Mouse (Mus musculus) intestine, embryonic 16.5 days (tissue): ENCODE results near the gene Mettl1. TPM values are rescaled to one million over a fixed set of nuclear protein-coding genes. Genes with fewer than 3 reads are reported as not detected.
"Not testable (repeated sequence)": the region's sequence is repeated elsewhere in the genome, so short reads cannot be mapped to it uniquely, and the experiment has no call there.

Source experiments
- ATAC-seq: fragments of 200-750 bp; cut with Nextera tagmentation; 2 replicates; pipeline ENCODE4 v1.8.0; 2017; ENCODE audit warnings: moderate TSS enrichment, moderate library complexity
- H3K27ac ChIP-seq: fragments of 300-500 bp; sonication (generic); 2 replicates; pipeline ENCODE4 v1.5.1; 2014; ENCODE audit warnings: mild to moderate bottlenecking, low read length
- H3K27me3 ChIP-seq: fragments of 300-500 bp; sonication (generic); replicated peaks from 2 replicates; pipeline ENCODE4 v1.6.1; 2014; ENCODE audit warnings: low read length, control low read depth, mixed read lengths; ENCODE audit not compliant: control insufficient read depth, insufficient read depth
- H3K36me3 ChIP-seq: fragments of 300-500 bp; sonication (generic); 2 replicates; pipeline ENCODE4 v1.6.1; 2014; ENCODE audit warnings: low read length, control low read depth; ENCODE audit not compliant: control insufficient read depth, insufficient read depth
- H3K4me1 ChIP-seq: fragments of 300-500 bp; sonication (generic); 2 replicates; pipeline ENCODE4 v1.6.1; 2014; ENCODE audit warnings: low read length, control low read depth, mixed read lengths; ENCODE audit not compliant: control insufficient read depth, insufficient read depth
- H3K4me2 ChIP-seq: fragments of 300-500 bp; sonication (generic); 2 replicates; pipeline ENCODE4 v1.6.1; 2014; ENCODE audit warnings: low read depth, low read length, control low read depth
- H3K4me3 ChIP-seq: fragments of 300-500 bp; sonication (generic); 2 replicates; pipeline ENCODE4 v1.5.1; 2014; ENCODE audit warnings: mild to moderate bottlenecking, low read length
- H3K9ac ChIP-seq: fragments of 300-500 bp; sonication (generic); 2 replicates; pipeline ENCODE4 v1.6.1; 2014; ENCODE audit warnings: low read depth, low read length
- H3K9me3 ChIP-seq: fragments of 300-500 bp; sonication (generic); 2 replicates; pipeline ENCODE4 v1.6.1; 2016; ENCODE audit warnings: low read length, control low read depth; ENCODE audit not compliant: control insufficient read depth
- WGBS: fragments of 180-500 bp; shearing (Covaris S2); extraction: QIAGEN DNeasy Blood & Tissue Kit; methylation state at CpG from one replicate; pipeline ENCODE4 v1.1.7; 2014; 5-methylcytosine and 5-hydroxymethylcytosine counted together
- polyA plus RNA-seq: library from polyadenylated mRNA; unstranded; fragments of >200 nt; fragmentation: Nextera tagmentation; extraction: Ambion mirVana; gene quantifications from 2 replicates; pipeline ENCODE4 v1.2.1, GENCODE M21; 2015

Gene Mettl1
- polyA plus RNA-seq, 1 experiment from 2014 or later: 48.3 TPM

DNA sequence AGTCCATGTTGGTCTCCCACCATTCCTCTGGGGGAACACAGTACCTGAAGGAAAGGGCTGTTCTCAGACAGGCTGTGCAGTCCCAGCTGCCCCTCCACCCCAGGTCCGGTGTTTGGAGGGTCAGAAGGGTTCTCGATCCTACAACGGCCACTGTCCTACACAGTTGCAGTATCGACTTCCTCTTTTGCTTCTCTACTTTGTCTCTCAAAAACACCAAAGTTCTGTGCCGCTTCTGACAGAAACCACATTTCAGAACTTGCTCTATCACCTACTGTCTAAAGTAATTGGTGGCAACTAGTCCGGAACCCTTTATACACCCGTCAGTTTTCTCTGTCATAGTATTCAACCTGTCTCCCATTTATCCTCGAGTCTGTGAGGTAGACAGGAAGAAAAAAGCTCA lies 14.2 kb downstream of the Mettl1 start:
- Histone ChIP-seq H3K27me3 (peaks cover 12% of the 10 kb centered on the region), H3K27ac (no peak overlapping the region), H3K9me3 (no peaks in the 10 kb centered on the region), H3K9ac (no peak overlapping the region), H3K4me2 (no peak overlapping the region), H3K4me3 (no peak overlapping the region), H3K4me1 (peaks cover 13% of the 10 kb centered on the region), H3K36me3 (no peaks in the 10 kb centered on the region)
- 89% methylated on average over 8 of the region's 8 CpGs for WGBS
- ATAC-seq: no peak

DNA sequence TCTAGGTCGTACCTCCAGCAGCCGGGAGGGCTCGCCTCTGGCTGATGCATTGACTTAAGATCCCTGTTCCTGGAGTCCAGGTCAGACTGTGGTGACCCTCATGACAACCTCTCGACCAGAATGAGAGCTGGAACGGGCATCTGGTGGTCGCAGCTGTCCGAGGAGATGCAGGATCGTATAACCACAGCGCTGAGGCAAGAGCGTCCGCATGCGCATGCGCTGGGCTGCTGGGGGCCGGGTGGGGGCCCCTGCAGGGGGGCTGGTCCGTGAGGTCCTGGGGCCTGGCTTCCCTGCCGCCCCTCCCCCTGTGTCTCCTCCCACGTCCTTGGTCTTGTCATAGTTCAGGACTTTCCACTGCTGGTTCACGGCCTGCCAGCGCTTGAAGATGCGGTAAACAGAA lies 15.3 kb downstream of the Mettl1 start:
- ATAC-seq: no peak
- no peak overlapping the region for H3K4me2 ChIP-seq
- no peak overlapping the region for H3K4me3 ChIP-seq
- H3K9ac ChIP-seq: no peak overlapping the region
- H3K4me1 ChIP-seq: peaks cover 16% of the 10 kb centered on the region
- H3K36me3 ChIP-seq: no peaks in the 10 kb centered on the region
- H3K27me3 ChIP-seq: peaks cover 4% of the 10 kb centered on the region
- no peak overlapping the region for H3K27ac ChIP-seq
- no peaks in the 10 kb centered on the region for H3K9me3 ChIP-seq
- WGBS: 84% methylated on average over 20 of the region's 20 CpGs

DNA sequence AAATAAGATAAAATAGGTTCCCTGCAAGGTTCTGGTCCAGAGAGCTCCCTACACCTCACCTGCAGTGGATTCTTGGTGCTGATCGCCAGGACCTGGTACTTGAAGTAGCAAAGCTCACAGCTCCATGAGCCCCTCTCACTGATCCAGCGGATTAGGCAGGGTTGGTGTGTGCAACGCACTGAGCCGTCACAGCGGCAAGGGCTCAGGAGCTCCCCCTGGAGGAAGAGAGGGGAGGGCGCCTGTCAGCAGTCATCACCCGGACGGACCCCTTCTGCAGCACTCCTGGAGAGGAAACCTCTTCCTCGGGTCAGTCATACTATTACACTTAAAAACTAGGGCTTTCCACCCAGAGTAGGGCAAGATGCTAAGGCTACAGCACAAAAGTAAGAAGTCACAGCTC lies 16.9 kb downstream of the Mettl1 start:
- no peak overlapping the region for H3K27ac ChIP-seq
- H3K9me3 ChIP-seq: no peaks in the 10 kb centered on the region
- WGBS: 1% methylated on average over 9 of the region's 9 CpGs
- H3K36me3 ChIP-seq: no peaks in the 10 kb centered on the region
- H3K27me3 ChIP-seq: no peaks in the 10 kb centered on the region
- 0 out of 2 replicates have a peak overlapping the region, but pooled peaks have one; percentile 84 for H3K9ac ChIP-seq
- peak; percentile 26; the same call in 1 of the 2 replicates for ATAC-seq
- H3K4me1 ChIP-seq: peaks cover 16% of the 10 kb centered on the region
- H3K4me3 ChIP-seq: peak overlapping the region; percentile 87
- H3K4me2 ChIP-seq: peak overlapping the region; percentile 95

DNA sequence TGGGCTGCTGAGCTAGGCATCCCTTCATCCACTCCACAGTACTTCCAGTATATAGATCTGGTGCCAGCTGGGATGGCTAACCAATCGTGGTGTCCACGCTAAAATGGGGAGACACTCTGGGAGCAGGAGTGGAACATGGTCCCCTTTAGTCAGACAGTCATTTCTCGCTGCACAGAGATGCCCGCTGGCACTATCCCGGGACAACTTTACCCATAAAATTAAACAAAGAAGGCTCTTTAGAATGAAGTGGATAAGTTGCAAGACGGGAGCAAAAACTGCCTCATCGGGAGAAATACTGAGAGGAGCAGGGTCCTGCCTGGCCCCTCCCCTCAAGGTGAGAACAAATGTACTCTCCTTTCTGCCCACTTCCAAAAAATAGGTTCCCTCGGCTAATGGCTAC lies 17.5 kb downstream of the Mettl1 start:
- no peaks in the 10 kb centered on the region for H3K27me3 ChIP-seq
- H3K4me2 ChIP-seq: peak overlapping the region; percentile 95
- no peak for ATAC-seq
- H3K9ac ChIP-seq: peak overlapping the region; percentile 84; the same call in 1 of the 2 replicates
- H3K4me1 ChIP-seq: peaks cover 16% of the 10 kb centered on the region
- H3K36me3 ChIP-seq: no peaks in the 10 kb centered on the region
- H3K9me3 ChIP-seq: no peaks in the 10 kb centered on the region
- no peak overlapping the region for H3K27ac ChIP-seq
- peak overlapping the region; percentile 87 for H3K4me3 ChIP-seq
- 9% methylated on average over 8 of the region's 8 CpGs for WGBS

DNA sequence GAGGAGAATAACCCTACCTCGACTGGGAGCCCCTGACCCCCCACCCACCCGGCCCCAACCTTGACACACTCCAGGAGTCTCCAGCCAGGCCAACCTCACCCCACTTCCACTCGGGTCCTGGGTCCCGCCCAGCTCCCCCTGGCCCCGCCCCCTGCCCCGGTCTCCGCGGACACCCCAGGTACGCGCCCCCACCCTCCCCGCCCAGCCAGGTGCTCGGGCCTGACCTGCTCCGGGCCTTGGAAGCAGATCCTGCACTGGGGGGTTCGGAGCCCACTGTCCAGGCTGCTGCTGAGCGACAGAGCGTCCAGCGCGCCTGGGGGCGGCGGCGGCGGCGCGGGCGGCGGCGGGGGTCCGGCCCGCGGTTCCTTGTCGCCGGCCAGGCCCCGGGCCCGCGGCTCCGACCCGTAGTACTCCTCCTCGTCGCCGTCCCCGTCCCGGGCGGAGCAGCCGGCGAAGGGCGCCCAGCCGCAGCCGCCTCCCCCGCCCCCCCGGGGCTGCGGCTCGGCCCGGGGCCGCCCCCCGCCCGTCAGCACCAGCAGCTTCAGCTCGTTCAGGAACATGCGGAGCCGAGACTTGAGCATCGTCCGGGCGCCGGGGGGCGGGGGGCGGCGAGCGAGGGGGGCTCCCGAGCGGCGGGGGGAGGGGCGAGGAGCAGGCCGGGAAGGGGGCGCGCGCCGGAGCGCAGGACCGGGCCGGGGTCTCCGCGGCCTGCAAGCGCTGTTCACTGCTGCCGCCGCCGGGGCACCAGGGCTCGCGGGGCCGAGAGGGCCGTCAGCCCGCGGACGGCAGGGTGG lies 18.2 kb downstream of the Mettl1 start:
- Histone ChIP-seq H3K4me2 (peak overlapping the region; percentile 95), H3K4me1 (peaks cover 16% of the 10 kb centered on the region), H3K9me3 (no peaks in the 10 kb centered on the region), H3K4me3 (peak overlapping the region; percentile 87), H3K9ac (peak overlapping the region; percentile 84), H3K27ac (no peak overlapping the region; the same call in 1 of the 2 replicates), H3K36me3 (no peaks in the 10 kb centered on the region), H3K27me3 (no peaks in the 10 kb centered on the region)
- no peak for ATAC-seq
- WGBS: under 1% methylated on average over 60 of the region's 92 CpGs

DNA sequence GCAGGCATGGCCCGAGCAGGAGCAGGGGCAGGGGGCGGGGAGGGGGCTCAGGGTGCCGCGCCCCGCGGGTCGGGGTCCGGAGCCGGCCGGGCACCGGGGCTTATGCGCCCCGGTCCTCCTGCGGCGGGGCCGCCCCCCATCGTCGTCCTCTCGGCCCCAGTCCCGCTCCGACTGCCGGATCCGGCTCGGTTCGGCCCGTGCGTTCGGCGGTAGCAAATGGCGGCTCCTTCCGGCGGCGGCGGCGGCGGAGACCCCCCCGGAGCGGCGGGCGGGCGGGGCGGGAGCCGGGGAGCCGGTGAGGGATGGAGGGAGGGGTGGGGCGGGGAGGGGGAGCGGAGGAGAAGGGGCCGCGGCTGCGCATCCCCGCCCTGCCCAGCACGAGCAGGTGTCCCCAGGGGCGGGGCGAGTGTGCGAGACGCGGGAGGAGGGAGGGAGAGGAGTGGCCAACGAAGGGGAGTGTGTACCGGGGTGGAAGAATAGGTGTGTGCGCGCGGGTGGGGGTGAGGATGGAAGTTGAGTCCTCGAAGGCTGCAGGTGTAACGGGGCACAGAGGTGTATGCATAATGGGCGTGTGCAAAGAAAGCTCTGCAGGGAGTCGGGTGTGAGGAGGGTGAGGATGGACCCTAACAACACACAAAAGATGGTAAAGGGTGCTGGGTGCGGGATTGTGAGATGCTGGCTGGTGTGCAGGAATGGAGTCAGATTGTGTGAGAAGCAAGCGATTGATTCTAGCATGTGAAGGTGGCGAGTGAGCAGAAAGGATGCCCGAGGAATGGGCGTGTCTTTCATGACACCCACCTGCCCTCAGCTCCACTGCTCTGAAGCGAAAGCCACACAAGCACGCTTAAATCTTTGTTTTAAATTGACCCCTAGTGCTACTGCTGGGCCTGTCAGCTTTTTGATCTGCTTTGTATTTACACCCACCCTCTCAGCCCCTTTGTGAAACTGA lies 19.0 kb downstream of the Mettl1 start, which contains the start of gene March9:
Gene March9, minus strand, starts transcription at position 217 of the 949 bp plus-strand sequence.
- H3K27me3 ChIP-seq: no peaks in the 10 kb centered on the region
- H3K4me3 ChIP-seq: peak within 1 kb of the TSS; percentile 87
- peak within 1 kb of the TSS; percentile 84 for H3K9ac ChIP-seq
- H3K4me2 ChIP-seq: peak within 1 kb of the TSS; percentile 95
- no peaks in the 10 kb centered on the region for H3K9me3 ChIP-seq
- no peak within 1 kb of the TSS; the same call in 1 of the 2 replicates for H3K27ac ChIP-seq
- ATAC-seq: peak; percentile 45
- H3K4me1 ChIP-seq: peaks cover 24% of the 10 kb centered on the region
- WGBS: under 1% methylated on average over 55 of the region's 72 CpGs
- H3K36me3 ChIP-seq: no peaks in the 10 kb centered on the region

DNA sequence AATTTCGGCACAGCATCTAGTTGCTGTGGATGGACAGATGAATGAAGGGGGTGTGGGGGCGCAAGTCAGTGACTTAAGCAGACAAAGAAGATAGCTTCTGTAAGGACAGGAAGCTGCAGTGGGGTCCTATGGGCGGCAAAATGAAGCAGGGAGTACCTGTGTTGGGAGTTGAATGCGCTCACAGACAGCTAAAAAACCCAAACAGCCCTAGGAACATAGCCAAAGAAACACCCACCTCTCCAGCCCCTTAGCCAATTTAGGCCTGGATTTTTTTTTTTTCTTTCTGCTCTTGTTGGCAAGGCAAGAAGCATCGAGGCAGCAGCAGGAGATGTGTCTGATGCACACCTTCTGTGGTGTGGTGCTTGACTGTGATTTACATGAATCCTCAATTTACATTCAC lies 19.9 kb downstream of the Mettl1 start:
- WGBS: 51% methylated on average over 5 of the region's 5 CpGs
- Histone ChIP-seq H3K27me3 (no peaks in the 10 kb centered on the region), H3K36me3 (peaks cover 5% of the 10 kb centered on the region), H3K9me3 (no peaks in the 10 kb centered on the region), H3K27ac (no peak overlapping the region), H3K9ac (no peak overlapping the region), H3K4me2 (no peak overlapping the region), H3K4me3 (no peak overlapping the region), H3K4me1 (peaks cover 26% of the 10 kb centered on the region)
- ATAC-seq: no peak

DNA sequence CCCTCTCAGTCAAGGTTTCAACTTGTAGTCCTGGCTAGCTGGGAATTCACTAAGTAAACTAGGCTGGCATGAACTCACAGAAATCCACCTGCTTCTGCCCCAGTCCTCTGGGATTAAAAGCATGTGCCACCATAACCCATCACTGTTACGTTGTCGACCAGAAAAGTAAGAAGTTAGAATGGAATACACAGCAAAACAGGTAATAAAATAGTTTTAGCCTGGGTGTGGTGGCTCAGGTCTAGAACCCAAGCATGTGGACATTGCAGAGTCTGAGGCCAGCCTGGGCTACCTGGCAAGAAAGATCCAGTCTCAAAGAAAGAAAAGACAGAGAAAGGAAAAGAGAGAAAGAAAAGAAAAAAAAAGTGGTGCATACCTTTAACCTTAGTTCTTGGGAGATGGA lies 20.3 kb downstream of the Mettl1 start:
- Histone ChIP-seq H3K36me3 (peaks cover 7% of the 10 kb centered on the region), H3K27ac (no peak overlapping the region), H3K27me3 (no peaks in the 10 kb centered on the region), H3K4me3 (no peak overlapping the region), H3K9me3 (no peaks in the 10 kb centered on the region), H3K9ac (no peak overlapping the region), H3K4me1 (peaks cover 27% of the 10 kb centered on the region), H3K4me2 (no peak overlapping the region)
- no peak for ATAC-seq
- 68% methylated on average over 2 of the region's 2 CpGs for WGBS

DNA sequence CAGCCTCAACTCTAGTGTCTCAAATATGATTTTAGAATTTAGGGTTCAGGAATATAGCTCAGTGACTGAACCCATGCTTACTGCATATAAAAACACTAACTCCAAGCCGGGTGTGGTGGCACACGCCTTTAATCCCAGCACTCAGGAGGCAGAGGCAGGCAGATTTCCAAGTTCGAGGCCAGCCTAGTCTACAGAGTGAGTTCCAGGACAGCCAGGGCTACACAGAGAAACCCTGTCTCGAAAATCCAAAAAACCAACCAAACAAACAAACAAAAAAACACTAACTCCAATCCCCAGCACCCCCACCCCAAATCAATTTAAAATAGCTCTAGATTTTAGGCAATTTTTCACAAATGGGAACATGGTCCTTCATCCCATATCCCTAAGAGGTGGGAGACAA lies 20.9 kb downstream of the Mettl1 start:
- ATAC-seq, H3K27me3 ChIP-seq, H3K9ac ChIP-seq, H3K27ac ChIP-seq, H3K4me2 ChIP-seq, H3K9me3 ChIP-seq, H3K4me3 ChIP-seq: not testable (repeated sequence)
- H3K36me3 ChIP-seq: peaks cover 13% of the 10 kb centered on the region
- H3K4me1 ChIP-seq: peaks cover 33% of the 10 kb centered on the region
- WGBS: 85% methylated on average over 4 of the region's 4 CpGs
